Mouse (Mus musculus): ENCODE data around the gene 1700034J05Rik.

Gene 1700034J05Rik

DNA sequence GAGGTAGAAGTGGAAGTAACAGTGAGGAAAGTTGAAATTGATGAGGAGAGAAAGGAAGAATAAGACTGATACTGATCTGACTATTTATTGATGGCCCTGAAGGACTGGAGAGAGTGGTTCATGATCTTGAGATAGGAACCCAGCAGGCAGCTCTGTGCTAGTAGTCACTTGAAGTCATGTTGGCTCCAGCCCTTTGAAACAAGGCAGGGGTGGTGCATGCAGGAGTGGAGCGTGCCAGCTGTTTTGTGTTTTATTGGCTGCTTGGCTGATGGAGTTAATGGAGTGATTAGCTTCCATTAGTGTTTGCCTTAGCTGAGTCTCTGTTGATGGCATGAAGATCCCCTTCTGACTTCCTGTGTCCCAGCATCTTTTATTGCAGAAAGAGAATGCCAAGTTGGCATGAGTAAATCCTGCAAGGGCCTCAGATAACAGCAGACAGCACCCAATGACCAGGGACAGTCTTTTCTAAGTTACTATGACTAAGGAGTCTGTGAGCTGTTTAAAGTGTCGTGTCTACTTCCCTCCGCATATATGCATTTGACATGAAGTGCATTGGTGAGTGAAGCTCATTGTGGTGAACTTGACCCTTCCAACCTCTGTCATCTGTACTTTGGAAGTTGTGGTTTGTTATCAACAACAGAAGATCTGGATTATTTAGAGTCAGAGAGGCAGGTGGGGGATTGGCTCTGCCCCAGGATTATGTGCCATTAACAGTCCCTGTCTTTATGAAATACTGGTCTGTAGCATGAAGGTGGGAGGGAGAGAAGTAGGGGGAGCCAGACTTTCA, 48.0 kb downstream of the 1700034J05Rik start:
- in situ Hi-C loops (cut with MboI; ENCODE audit: low pct_unique_long_range_greater_than_20kb in 1 of 2, low sequenced_read_pairs in 2 of 2, unreplicated experiment in 1 of 2): no loop called here

DNA sequence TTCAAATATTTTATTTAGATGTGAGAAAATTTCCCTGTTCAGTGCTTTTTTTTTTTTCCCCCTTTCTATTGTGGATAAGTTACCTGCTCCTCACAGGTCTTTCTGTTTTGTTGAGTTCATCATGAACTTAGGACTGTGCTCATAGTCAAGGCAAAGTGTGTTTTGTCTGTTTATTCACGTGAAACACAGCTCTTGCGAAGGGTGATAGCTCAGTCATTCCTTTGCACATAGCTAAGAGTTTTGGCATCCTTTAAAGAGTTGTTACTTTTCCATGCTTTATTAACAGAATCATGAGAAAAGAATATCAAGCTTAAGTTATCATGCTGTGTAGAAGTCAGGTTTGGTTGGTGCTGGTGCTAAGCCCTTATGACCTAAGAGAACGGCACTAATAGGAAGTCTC, 49.5 kb downstream of the 1700034J05Rik start:
- in situ Hi-C loops (cut with MboI; ENCODE audit: low pct_unique_long_range_greater_than_20kb in 1 of 2, low sequenced_read_pairs in 2 of 2, unreplicated experiment in 1 of 2): no loop called here

DNA sequence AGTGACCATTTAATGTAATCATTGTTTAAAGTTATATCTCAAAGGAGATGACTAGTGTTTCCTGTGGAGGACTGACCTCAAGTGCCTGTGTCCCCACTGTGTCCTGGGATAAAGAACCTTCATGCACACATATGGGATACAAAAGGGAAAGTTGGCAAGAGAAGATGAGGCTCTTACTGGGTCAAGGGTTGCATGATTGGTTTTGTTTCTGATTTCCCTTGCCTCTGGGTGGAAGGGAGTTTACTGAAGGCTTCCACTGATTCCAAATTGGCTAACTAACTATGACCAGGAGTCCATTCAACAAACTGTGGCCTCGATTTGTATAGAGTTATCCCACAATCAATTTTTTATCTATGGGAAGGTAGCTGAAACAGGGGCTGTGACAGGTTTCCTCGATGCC, 50.6 kb downstream of the 1700034J05Rik start:
- in situ Hi-C loops (cut with MboI; ENCODE audit: low pct_unique_long_range_greater_than_20kb in 1 of 2, low sequenced_read_pairs in 2 of 2, unreplicated experiment in 1 of 2): no loop called here

GRCm38 (mm10) chr6:146901929-146902328, 52.3 kb downstream of the 1700034J05Rik start:
- in situ Hi-C loops (cut with MboI; ENCODE audit: low pct_unique_long_range_greater_than_20kb in 1 of 2, low sequenced_read_pairs in 2 of 2, unreplicated experiment in 1 of 2): no loop called here
